Comparison of ENCODE assay signal across 8 mouse cellular contexts in genomic region chr15:89148496-89149270, GRCm38 (mm10). TPM values are rescaled to one million over a fixed set of nuclear protein-coding genes. Genes with fewer than 3 reads are reported as not detected.
DNase-seq lines count a peak whose midpoint lies in the region; ATAC-seq and TF ChIP-seq lines count a peak whose summit lies in the region.

No protein-coding gene starts in this region.

- H3K4me1 ChIP-seq in heart, embryonic 15.5 days (replicated peaks), result peaks cover 37% of the 10 kb centered on the region
- peaks cover 12% of the 10 kb centered on the region for H3K4me1 ChIP-seq in bone marrow macrophage, adult 2 months (ENCODE audit: control insufficient read depth, insufficient read depth, low read length)
- peaks cover 17% of the 10 kb centered on the region for H3K4me1 ChIP-seq in hindbrain, embryonic 11.5 days (replicated peaks; ENCODE audit: control insufficient read depth, insufficient read depth, low read length)
- peaks cover 52% of the 10 kb centered on the region for H3K4me1 ChIP-seq in midbrain, embryonic 13.5 days (replicated peaks)

- H3K27me3 ChIP-seq in heart, embryonic 15.5 days, result peaks cover 63% of the 10 kb centered on the region
- peaks cover 7% of the 10 kb centered on the region; the same call in 1 of the 2 replicates for H3K27me3 ChIP-seq in hindbrain, embryonic 11.5 days (ENCODE audit: control insufficient read depth, insufficient read depth, low read length)
- H3K27me3 ChIP-seq in midbrain, embryonic 13.5 days, result 0 out of 2 replicates have a peak, but pooled peaks cover 5% of the 10 kb centered on the region

- TF ChIP-seq CTCF in bone marrow macrophage, adult 2 months (IDR thresholded peaks at IDR 0.05; ENCODE audit: low read depth, low read length), result no peak

- no peak for ATAC-seq in heart, embryonic 15.5 days (replicated peaks; ENCODE audit: insufficient number of reproducible peaks, insufficient read depth, low FRiP score, low read depth)
- no peak; the same call in 1 of the 2 replicates for ATAC-seq in hindbrain, embryonic 11.5 days (ENCODE audit: low FRiP score)
- peak; percentile 7; the same call in 1 of the 2 replicates for ATAC-seq in midbrain, embryonic 13.5 days

- no peak for TF ChIP-seq POLR2A in bone marrow macrophage, adult 2 months (IDR thresholded peaks at IDR 0.05; ENCODE audit: borderline replicate concordance, low read depth, low read length)

- H3K9ac ChIP-seq in heart, embryonic 15.5 days, result peak overlapping the region; percentile 64
- H3K9ac ChIP-seq in hindbrain, embryonic 11.5 days (ENCODE audit: low read depth, low read length), result peak overlapping the region; percentile 93
- H3K9ac ChIP-seq in midbrain, embryonic 13.5 days (replicated peaks), result peak overlapping the region; percentile 94

- WGBS in heart, embryonic 15.5 days, result 5% methylated on average over 25 of the region's 25 CpGs
- WGBS in hindbrain, embryonic 11.5 days, result 6% methylated on average over 25 of the region's 25 CpGs
- 3% methylated on average over 25 of the region's 25 CpGs for WGBS in midbrain, embryonic 13.5 days

- intact Hi-C loops in heart, postnatal 25 days (cut with DNase I), result no loop called here

- H3K27ac ChIP-seq in heart, embryonic 15.5 days, result no peak overlapping the region; the same call in 1 of the 2 replicates
- no peak overlapping the region for H3K27ac ChIP-seq in bone marrow macrophage, adult 2 months (ENCODE audit: insufficient read depth, low read depth, low read length)
- H3K27ac ChIP-seq in hindbrain, embryonic 11.5 days (ENCODE audit: low read depth, low read length), result peak overlapping the region; percentile 72
- peak overlapping the region; percentile 92 for H3K27ac ChIP-seq in midbrain, embryonic 13.5 days

- H3K4me3 ChIP-seq in heart, embryonic 15.5 days, result peak overlapping the region; percentile 75
- H3K4me3 ChIP-seq in bone marrow macrophage, adult 2 months (ENCODE audit: insufficient read depth, low read length), result peak overlapping the region; percentile 68
- H3K4me3 ChIP-seq in hindbrain, embryonic 11.5 days (ENCODE audit: low read depth, low read length), result peak overlapping the region; percentile 83
- peak overlapping the region; percentile 78 for H3K4me3 ChIP-seq in midbrain, embryonic 13.5 days (replicated peaks)

- H3K4me2 ChIP-seq in heart, embryonic 15.5 days, result peak overlapping the region; percentile 97
- peak overlapping the region; percentile 90 for H3K4me2 ChIP-seq in hindbrain, embryonic 11.5 days (replicated peaks; ENCODE audit: low read depth, low read length)
- peak overlapping the region; percentile 81 for H3K4me2 ChIP-seq in midbrain, embryonic 13.5 days (replicated peaks)

- DNase-seq in heart, postnatal 25 days (ENCODE audit: low spot score), result no peak
- peak; percentile 53 for DNase-seq in hindbrain, embryonic 11.5 days (ENCODE audit: low spot score)
- no peak for DNase-seq in c-Kit-positive CD71-positive TER-119-positive erythroid progenitor cells, embryonic 14.5 days (ENCODE audit: low spot score)
- DNase-seq in layer of hippocampus, adult 8-10 months (ENCODE audit: low spot score in 2 of 2), result no peak
- no peak for DNase-seq in right cerebral cortex, postnatal 4 days

- peaks cover 1% of the 10 kb centered on the region; the same call in 1 of the 2 replicates for H3K36me3 ChIP-seq in heart, embryonic 15.5 days
- 0 out of 2 replicates have a peak, but pooled peaks cover 5% of the 10 kb centered on the region for H3K36me3 ChIP-seq in hindbrain, embryonic 11.5 days (ENCODE audit: control insufficient read depth, insufficient read depth, low read length)
- peaks cover 28% of the 10 kb centered on the region for H3K36me3 ChIP-seq in midbrain, embryonic 13.5 days

- H3K9me3 ChIP-seq in heart, embryonic 15.5 days (replicated peaks), result no peaks in the 10 kb centered on the region
- no peaks in the 10 kb centered on the region for H3K9me3 ChIP-seq in hindbrain, embryonic 11.5 days (ENCODE audit: control insufficient read depth, low read length)
- H3K9me3 ChIP-seq in midbrain, embryonic 13.5 days, result no peaks in the 10 kb centered on the region

RNA-seq across cellular contexts. Expression of gene Mapk11, which starts 0.7 kb away (rescaled TPM):
- polyA plus RNA-seq in heart, embryonic 15.5 days (2015; fragmentation: Nextera tagmentation; extraction: Ambion mirVana), result 3.1 and 4.1 TPM in 2 replicates
- 1 to 10 TPM; 1.4 to 2.1 TPM for total RNA-seq in heart, postnatal 25 days (2021)
- 2.2 and 2.7 TPM in 2 replicates for polyA plus RNA-seq in bone marrow macrophage, adult 2 months (2012; ENCODE audit: insufficient read depth, insufficient read length, missing spikeins)
- 38.5 and 40.4 TPM in 2 replicates for polyA plus RNA-seq in hindbrain, embryonic 11.5 days (2014; fragmentation: Nextera tagmentation; extraction: Ambion mirVana)
- polyA plus RNA-seq in midbrain, embryonic 13.5 days (2015; fragmentation: Nextera tagmentation; extraction: Ambion mirVana), result 39.8 and 44.2 TPM in 2 replicates
- total RNA-seq in layer of hippocampus, adult 8-10 months (2022), result 10 to 100 TPM; 21.4 to 27.4 (median 24.8) TPM

RNA-seq across cellular contexts. Expression of gene Mapk12, which starts 8.2 kb away (rescaled TPM):
- polyA plus RNA-seq in heart, embryonic 15.5 days (2015; fragmentation: Nextera tagmentation; extraction: Ambion mirVana), result 16.0 and 19.1 TPM in 2 replicates
- 10 to 100 TPM; 20.1 to 22.3 TPM for total RNA-seq in heart, postnatal 25 days (2021)
- polyA plus RNA-seq in bone marrow macrophage, adult 2 months (2012; ENCODE audit: insufficient read depth, insufficient read length, missing spikeins), result not detected in 2 replicates
- polyA plus RNA-seq in hindbrain, embryonic 11.5 days (2014; fragmentation: Nextera tagmentation; extraction: Ambion mirVana), result 16.5 and 17.8 TPM in 2 replicates
- 8.2 TPM in 2 replicates for polyA plus RNA-seq in midbrain, embryonic 13.5 days (2015; fragmentation: Nextera tagmentation; extraction: Ambion mirVana)
- total RNA-seq in layer of hippocampus, adult 8-10 months (2022), result 1 to 10 TPM; 4.9 to 9.7 (median 7.0) TPM

RNA-seq across cellular contexts. Expression of gene Hdac10, which starts 20.2 kb away (rescaled TPM):
- polyA plus RNA-seq in heart, embryonic 15.5 days (2015; fragmentation: Nextera tagmentation; extraction: Ambion mirVana), result 14.8 and 18.2 TPM in 2 replicates
- total RNA-seq in heart, postnatal 25 days (2021), result 1 to 10 TPM; 7.4 to 8.3 TPM
- 13.3 and 16.3 TPM in 2 replicates for polyA plus RNA-seq in bone marrow macrophage, adult 2 months (2012; ENCODE audit: insufficient read depth, insufficient read length, missing spikeins)
- 9.4 and 10.7 TPM in 2 replicates for polyA plus RNA-seq in hindbrain, embryonic 11.5 days (2014; fragmentation: Nextera tagmentation; extraction: Ambion mirVana)
- 25.0 and 26.0 TPM in 2 replicates for polyA plus RNA-seq in midbrain, embryonic 13.5 days (2015; fragmentation: Nextera tagmentation; extraction: Ambion mirVana)
- total RNA-seq in layer of hippocampus, adult 8-10 months (2022), result 10 to 100 TPM; 14.7 to 19.3 (median 15.9) TPM

RNA-seq across cellular contexts. Expression of gene Tubgcp6, which starts 25.8 kb away (rescaled TPM):
- 7.9 and 10.6 TPM in 2 replicates for polyA plus RNA-seq in heart, embryonic 15.5 days (2015; fragmentation: Nextera tagmentation; extraction: Ambion mirVana)
- 1 to 10 TPM; 8.8 to 9.4 TPM for total RNA-seq in heart, postnatal 25 days (2021)
- 10.4 and 15.4 TPM in 2 replicates for polyA plus RNA-seq in bone marrow macrophage, adult 2 months (2012; ENCODE audit: insufficient read depth, insufficient read length, missing spikeins)
- 17.5 and 17.6 TPM in 2 replicates for polyA plus RNA-seq in hindbrain, embryonic 11.5 days (2014; fragmentation: Nextera tagmentation; extraction: Ambion mirVana)
- 17.4 and 19.9 TPM in 2 replicates for polyA plus RNA-seq in midbrain, embryonic 13.5 days (2015; fragmentation: Nextera tagmentation; extraction: Ambion mirVana)
- 10 to 100 TPM; 26.1 to 38.9 (median 32.8) TPM for total RNA-seq in layer of hippocampus, adult 8-10 months (2022)

RNA-seq across cellular contexts. Expression of gene Plxnb2, which starts 31.9 kb away (rescaled TPM):
- polyA plus RNA-seq in heart, embryonic 15.5 days (2015; fragmentation: Nextera tagmentation; extraction: Ambion mirVana), result 76.5 and 109 TPM in 2 replicates
- 10 to 100 TPM; 81.5 to 86.1 TPM for total RNA-seq in heart, postnatal 25 days (2021)
- 432 and 457 TPM in 2 replicates for polyA plus RNA-seq in bone marrow macrophage, adult 2 months (2012; ENCODE audit: insufficient read depth, insufficient read length, missing spikeins)
- polyA plus RNA-seq in hindbrain, embryonic 11.5 days (2014; fragmentation: Nextera tagmentation; extraction: Ambion mirVana), result 97.4 and 104 TPM in 2 replicates
- 102 and 115 TPM in 2 replicates for polyA plus RNA-seq in midbrain, embryonic 13.5 days (2015; fragmentation: Nextera tagmentation; extraction: Ambion mirVana)
- 10 to 100 TPM; 54.0 to 78.5 (median 67.5) TPM for total RNA-seq in layer of hippocampus, adult 8-10 months (2022)

Comparison
In these comparisons a context has a peak if more than half of its experiments do, and no peak if none do; other contexts are left out.
1. H3K27ac ChIP-seq: peak in hindbrain, embryonic 11.5 days (single experiment) and midbrain, embryonic 13.5 days (single experiment); none in heart, embryonic 15.5 days (single experiment) and bone marrow macrophage, adult 2 months (single experiment).
2. Peak in every context shown above with its lines, with median percentiles within 50 percentile points of each other: H3K4me2 ChIP-seq, H3K4me3 ChIP-seq and H3K9ac ChIP-seq.